Mouse (Mus musculus) CH12.LX (cell line): ENCODE measurements around the gene Gse1.

Source experiments
- CTCF ChIP-seq, 2 experiments: IDR thresholded peaks in 1 of 2; conservative IDR thresholded peaks in 1 of 2; 2 replicates each; pipeline ENCODE4 v1.5.1; 2011 to 2012; ENCODE audit warnings: low read depth in 2 of 2, low read length in 2 of 2, improper control_type of control experiment in 1 of 2, inconsistent platforms in 1 of 2, mild to moderate bottlenecking in 1 of 2, moderate library complexity in 1 of 2
- MAZ ChIP-seq: IDR thresholded peaks from 2 replicates; pipeline ENCODE4 v1.6.1; 2012; ENCODE audit warnings: low read depth, mild to moderate bottlenecking, inconsistent platforms, low read length, improper control_type of control experiment, moderate library complexity
- USF2 ChIP-seq: conservative IDR thresholded peaks from 2 replicates; pipeline ENCODE4 v1.6.1; 2011; ENCODE audit warnings: low read depth, low read length, improper control_type of control experiment

DNA sequence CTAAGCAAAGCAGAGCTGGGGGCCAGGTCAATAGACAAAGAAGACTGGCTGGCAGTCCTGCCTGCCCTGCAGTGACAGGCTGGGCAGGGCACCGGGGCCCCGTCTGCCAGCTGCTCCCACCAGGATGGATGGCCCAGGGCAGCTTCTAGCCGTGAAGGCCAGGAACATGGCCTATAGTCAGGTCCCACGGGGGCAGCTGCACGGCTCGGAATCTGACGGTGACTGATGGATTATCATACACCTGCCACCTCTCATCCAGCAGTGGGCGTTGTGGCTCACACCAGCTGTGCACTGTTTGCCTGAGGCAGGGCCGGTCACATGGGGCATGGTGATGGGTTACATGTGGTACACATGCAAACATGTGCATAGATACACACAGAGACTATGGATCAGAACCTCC, 127.8 kb downstream of the Gse1 start:
- no peak for TF ChIP-seq USF2
- no peak for TF ChIP-seq MAZ
- no peak for TF ChIP-seq CTCF (conservative IDR thresholded peaks at IDR 0.05 in 1 of 2, IDR thresholded peaks at IDR 0.05 in 1 of 2; ENCODE audit: low read depth in 2 of 2, low read length in 2 of 2)
